Mouse (Mus musculus) cerebral cortex, adult 2 months (tissue): ENCODE results near the gene Thsd4.

Experiments
- WGBS: fragments of 180-500 bp; shearing (Covaris S2); methylation state at CpG from one replicate; pipeline ENCODE4 v1.1.7; 2018; 5-methylcytosine and 5-hydroxymethylcytosine counted together

Gene Thsd4

GRCm38 (mm10) chr9:60071620-60072263 lies 450.1 kb downstream of the Thsd4 start:
- 61% methylated on average over 5 of the region's 5 CpGs for WGBS

GRCm38 (mm10) chr9:60067241-60067640 lies 454.6 kb downstream of the Thsd4 start:
- 92% methylated on average over 8 of the region's 8 CpGs for WGBS

GRCm38 (mm10) chr9:60065184-60065583 lies 456.7 kb downstream of the Thsd4 start:
- 86% methylated on average over 4 of the region's 4 CpGs for WGBS

GRCm38 (mm10) chr9:60063191-60063720 lies 458.6 kb downstream of the Thsd4 start:
- WGBS = 76% methylated on average over 4 of the region's 4 CpGs

- WGBS = 69% methylated on average over 5 of the region's 5 CpGs
These were observed 465.7 kb downstream of the Thsd4 start for GRCm38 (mm10) chr9:60056131-60056530.

GRCm38 (mm10) chr9:60054951-60055350 lies 466.9 kb downstream of the Thsd4 start:
- 18% methylated on average over 5 of the region's 5 CpGs for WGBS

GRCm38 (mm10) chr9:60053117-60053516 lies 468.7 kb downstream of the Thsd4 start:
- 95% methylated on average over 5 of the region's 5 CpGs for WGBS

- 74% methylated on average over 4 of the region's 4 CpGs for WGBS
These were observed 469.4 kb downstream of the Thsd4 start for GRCm38 (mm10) chr9:60052415-60052814.

- 84% methylated on average over 1 of the region's 1 CpGs for WGBS
These were observed 478.7 kb downstream of the Thsd4 start for GRCm38 (mm10) chr9:60043175-60043574.

- WGBS = 90% methylated on average over 4 of the region's 4 CpGs
These were observed 487.0 kb downstream of the Thsd4 start for GRCm38 (mm10) chr9:60034883-60035282.

- 84% methylated on average over 4 of the region's 4 CpGs for WGBS
These were observed 494.6 kb downstream of the Thsd4 start for GRCm38 (mm10) chr9:60027234-60027633.

GRCm38 (mm10) chr9:60026795-60027194 lies 495.1 kb downstream of the Thsd4 start:
- WGBS = 77% methylated on average over 2 of the region's 2 CpGs

- WGBS = 94% methylated on average over 6 of the region's 6 CpGs
These were observed 495.9 kb downstream of the Thsd4 start for GRCm38 (mm10) chr9:60025919-60026318.

GRCm38 (mm10) chr9:60024971-60025370 lies 496.9 kb downstream of the Thsd4 start:
- WGBS = 43% methylated on average over 5 of the region's 5 CpGs

GRCm38 (mm10) chr9:60024545-60024944 lies 497.3 kb downstream of the Thsd4 start:
- 50% methylated on average over 5 of the region's 5 CpGs for WGBS

GRCm38 (mm10) chr9:60022331-60022730 lies 499.5 kb downstream of the Thsd4 start:
- WGBS = 94% methylated on average over 3 of the region's 3 CpGs

GRCm38 (mm10) chr9:60020444-60020843 lies 501.4 kb downstream of the Thsd4 start:
- WGBS = 94% methylated on average over 1 of the region's 1 CpGs

GRCm38 (mm10) chr9:60010285-60010684 lies 511.6 kb downstream of the Thsd4 start:
- WGBS = 68% methylated on average over 1 of the region's 1 CpGs

GRCm38 (mm10) chr9:60008936-60009335 lies 512.9 kb downstream of the Thsd4 start:
- 62% methylated on average over 7 of the region's 7 CpGs for WGBS

- 70% methylated on average over 8 of the region's 8 CpGs for WGBS
These were observed 519.5 kb downstream of the Thsd4 start for GRCm38 (mm10) chr9:60002323-60002722.

- 79% methylated on average over 3 of the region's 3 CpGs for WGBS
These were observed 520.4 kb downstream of the Thsd4 start for GRCm38 (mm10) chr9:60001444-60001843.

- 48% methylated on average over 4 of the region's 4 CpGs for WGBS
These were observed 524.1 kb downstream of the Thsd4 start for GRCm38 (mm10) chr9:59997725-59998124.

GRCm38 (mm10) chr9:59991407-59991806 lies 530.4 kb downstream of the Thsd4 start:
- 82% methylated on average over 5 of the region's 5 CpGs for WGBS

GRCm38 (mm10) chr9:59989864-59990263 lies 532.0 kb downstream of the Thsd4 start:
- 0% methylated on average over 1 of the region's 1 CpGs for WGBS
